Mouse (Mus musculus): ENCODE measurements around the gene Srgap1.

Gene Srgap1

GRCm38 (mm10) chr10:122016631-122017030, 30.5 kb downstream of the Srgap1 start:
- DNase-seq, result no peak

GRCm38 (mm10) chr10:122012321-122012720, 34.8 kb downstream of the Srgap1 start:
- DNase-seq, result no peak

GRCm38 (mm10) chr10:122008731-122009391, 38.3 kb downstream of the Srgap1 start:
- no peak for DNase-seq

GRCm38 (mm10) chr10:122008370-122008730, 38.8 kb downstream of the Srgap1 start:
- DNase-seq, result no peak

- no peak for DNase-seq
Observed at GRCm38 (mm10) chr10:122006606-122007005, 40.5 kb downstream of the Srgap1 start.

- DNase-seq, result no peak
Observed at GRCm38 (mm10) chr10:122006151-122006550, 41.0 kb downstream of the Srgap1 start.

- no peak for DNase-seq
Observed at GRCm38 (mm10) chr10:122005560-122005959, 41.6 kb downstream of the Srgap1 start.

- DNase-seq, result no peak
Observed at GRCm38 (mm10) chr10:122002930-122003329, 44.2 kb downstream of the Srgap1 start.

GRCm38 (mm10) chr10:121998806-121999205, 48.3 kb downstream of the Srgap1 start:
- no peak for DNase-seq

GRCm38 (mm10) chr10:121996500-121996899, 50.6 kb downstream of the Srgap1 start:
- DNase-seq, result no peak

GRCm38 (mm10) chr10:121995448-121995847, 51.7 kb downstream of the Srgap1 start:
- no peak for DNase-seq

- no peak for DNase-seq
Observed at GRCm38 (mm10) chr10:121994660-121995059, 52.5 kb downstream of the Srgap1 start.

- no peak for DNase-seq
Observed at GRCm38 (mm10) chr10:121992609-121993008, 54.5 kb downstream of the Srgap1 start.

GRCm38 (mm10) chr10:121986997-121987396, 60.1 kb downstream of the Srgap1 start:
- no peak for DNase-seq

GRCm38 (mm10) chr10:121984887-121985286, 62.2 kb downstream of the Srgap1 start:
- DNase-seq, result no peak

GRCm38 (mm10) chr10:121983993-121984610, 63.0 kb downstream of the Srgap1 start:
- peak; percentile 43 for DNase-seq

- DNase-seq, result no peak
Observed at GRCm38 (mm10) chr10:121975330-121975729, 71.8 kb downstream of the Srgap1 start.

- DNase-seq, result no peak
Observed at GRCm38 (mm10) chr10:121974591-121974990, 72.5 kb downstream of the Srgap1 start.

GRCm38 (mm10) chr10:121973281-121973680, 73.8 kb downstream of the Srgap1 start:
- no peak for DNase-seq

GRCm38 (mm10) chr10:121972249-121972892, 74.7 kb downstream of the Srgap1 start:
- DNase-seq, result no peak

- DNase-seq, result no peak
Observed at GRCm38 (mm10) chr10:121971658-121972057, 75.5 kb downstream of the Srgap1 start.

GRCm38 (mm10) chr10:121970912-121971311, 76.2 kb downstream of the Srgap1 start:
- DNase-seq, result no peak

- no peak for DNase-seq
Observed at GRCm38 (mm10) chr10:121964114-121964513, 83.0 kb downstream of the Srgap1 start.

- DNase-seq, result no peak
Observed at GRCm38 (mm10) chr10:121962053-121962452, 85.1 kb downstream of the Srgap1 start.
